8 mouse cellular contexts compared by ENCODE assay signal in genomic region chr12:25098561-25099312, GRCm38 (mm10). TPM values are rescaled to one million over a fixed set of nuclear protein-coding genes. Genes with fewer than 3 reads are reported as not detected.
DNase-seq lines count a peak whose midpoint lies in the region; ATAC-seq lines count a peak whose summit lies in the region.

No protein-coding gene starts in this region.

- H3K4me3 ChIP-seq in hindbrain, embryonic 13.5 days = peak overlapping the region; percentile 78

- H3K4me2 ChIP-seq in hindbrain, embryonic 13.5 days = peak overlapping the region; percentile 95

- no peaks in the 10 kb centered on the region for H3K9me3 ChIP-seq in hindbrain, embryonic 13.5 days

- under 1% methylated on average over 58 of the region's 61 CpGs for WGBS in hindbrain, embryonic 13.5 days

- peak; percentile 73 for ATAC-seq in hindbrain, embryonic 13.5 days (ENCODE audit: low FRiP score)

- no peaks in the 10 kb centered on the region for H3K36me3 ChIP-seq in hindbrain, embryonic 13.5 days

- H3K27me3 ChIP-seq in hindbrain, embryonic 13.5 days = peaks cover 3% of the 10 kb centered on the region; the same call in 1 of the 2 replicates

- DNase-seq in MN1 (ENCODE audit: low spot score) = peak; percentile 93
- DNase-seq in cerebellum, adult 8-10 months = peak; percentile 78
- DNase-seq in frontal cortex, postnatal 10 days (ENCODE audit: low spot score in 2 of 2) = peak; percentile 85 to 90
- peak; percentile 76 to 81 for DNase-seq in layer of hippocampus, postnatal 25 days (ENCODE audit: extremely low spot score in 1 of 2, low spot score in 1 of 2)
- DNase-seq in lung, postnatal 14 days = peak; percentile 94
- peak; percentile 96 for DNase-seq in retina, postnatal 1 day
- DNase-seq in urinary bladder, adult 18-20 months (ENCODE audit: low spot score in 2 of 2) = peak; percentile 91 to 96

- H3K9ac ChIP-seq in hindbrain, embryonic 13.5 days = peak overlapping the region; percentile 90

- peaks cover 60% of the 10 kb centered on the region for H3K4me1 ChIP-seq in hindbrain, embryonic 13.5 days (replicated peaks)

- peak overlapping the region; percentile 95 for H3K27ac ChIP-seq in hindbrain, embryonic 13.5 days

RNA-seq across cellular contexts. Expression of gene Id2, which starts 1.8 kb away (rescaled TPM):
- polyA plus RNA-seq in hindbrain, embryonic 13.5 days (2015; fragmentation: Nextera tagmentation; extraction: Ambion mirVana) = 276 and 296 TPM in 2 replicates
- 100 to 1,000 TPM in 1 of 2 experiments, 10 to 100 TPM in 1; 91.6 to 124 TPM for total RNA-seq in layer of hippocampus, postnatal 25 days (2021)

Comparison
In these comparisons a context has a peak if more than half of its experiments do, and no peak if none do; other contexts are left out.
1. Peak in every context shown above with its lines: DNase-seq, ATAC-seq, H3K4me3 ChIP-seq and H3K27ac ChIP-seq.